Mouse (Mus musculus): ENCODE measurements around the gene Mid1. TPM values are rescaled to one million over a fixed set of nuclear protein-coding genes. Genes with fewer than 3 reads are reported as not detected.
"Not testable (repeated sequence)": the region's sequence is repeated elsewhere in the genome, so short reads cannot be mapped to it uniquely, and the experiment has no call there.

Mid1 gene
- total RNA-seq, 2 experiments from 2014 or later = 4.9 to 10.0 TPM

GRCm38 (mm10) chrX:169984853-169985252 is 299.9 kb downstream of the Mid1 start:
- not testable (repeated sequence) for H3K27ac ChIP-seq, DNase-seq, H3K4me3 ChIP-seq
- intact Hi-C loops (cut with DNase I) = loop anchor here (5.0 kb wide), 1 partner anchor 123 kb away; no protein-coding TSS in a partner anchor

GRCm38 (mm10) chrX:169985796-169986195 is 300.8 kb downstream of the Mid1 start:
- intact Hi-C loops (cut with DNase I); H3K4me3 ChIP-seq; H3K27ac ChIP-seq: not testable (repeated sequence)
- peak; percentile 57 for DNase-seq

- intact Hi-C loops (cut with DNase I) = not testable (repeated sequence)
- peak overlapping the region; percentile 65 for H3K4me3 ChIP-seq
- H3K27ac ChIP-seq = peak overlapping the region; percentile 63
- peak; percentile 77 for TF ChIP-seq CTCF (IDR thresholded peaks at IDR 0.05)
- peak; percentile 86 for DNase-seq
These were observed 301.7 kb downstream of the Mid1 start for GRCm38 (mm10) chrX:169986519-169987367.

GRCm38 (mm10) chrX:169987368-169987837 is 302.4 kb downstream of the Mid1 start:
- H3K27ac ChIP-seq; intact Hi-C loops (cut with DNase I): not testable (repeated sequence)
- peak overlapping the region; percentile 65 for H3K4me3 ChIP-seq
- DNase-seq = peak; percentile 66

GRCm38 (mm10) chrX:169988571-169989218 is 303.7 kb downstream of the Mid1 start:
- intact Hi-C loops (cut with DNase I) = not testable (repeated sequence)

GRCm38 (mm10) chrX:169989219-169989595 is 304.2 kb downstream of the Mid1 start:
- intact Hi-C loops (cut with DNase I); H3K27ac ChIP-seq; DNase-seq; H3K4me3 ChIP-seq: not testable (repeated sequence)

More at GRCm38 (mm10) chrX:169988571-169989218, 303.7 kb downstream of the Mid1 start:
- H3K27ac ChIP-seq, H3K4me3 ChIP-seq: not testable (repeated sequence)
- DNase-seq = peak; percentile 66

GRCm38 (mm10) chrX:169989691-169990631 is 305.0 kb downstream of the Mid1 start:
- Histone ChIP-seq H3K27ac (peak overlapping the region; percentile 4; the same call in 1 of the 2 replicates), H3K4me3 (peak overlapping the region; percentile 35)
- DNase-seq = peak; percentile 74
- intact Hi-C loops (cut with DNase I) = not testable (repeated sequence)

GRCm38 (mm10) chrX:169991128-169991873 is 306.3 kb downstream of the Mid1 start:
- H3K4me3 ChIP-seq = peak overlapping the region; percentile 54
- intact Hi-C loops (cut with DNase I) = loop anchor here (1.0 kb wide), 1 partner anchor 8 kb away; no protein-coding TSS in a partner anchor

GRCm38 (mm10) chrX:169992086-169992930 is 307.3 kb downstream of the Mid1 start:
- intact Hi-C loops (cut with DNase I); H3K27ac ChIP-seq; H3K4me3 ChIP-seq: not testable (repeated sequence)
- peak; percentile 42 for DNase-seq

More at GRCm38 (mm10) chrX:169991128-169991873, 306.3 kb downstream of the Mid1 start:
- peak; percentile 96 for DNase-seq
- not testable (repeated sequence) for H3K27ac ChIP-seq

GRCm38 (mm10) chrX:169992951-169993547 is 308.1 kb downstream of the Mid1 start:
- intact Hi-C loops (cut with DNase I); H3K4me3 ChIP-seq: not testable (repeated sequence)
- DNase-seq = peak; percentile 27

GRCm38 (mm10) chrX:169994011-169994865 is 309.2 kb downstream of the Mid1 start:
- DNase-seq = peak; percentile 74
- H3K27ac ChIP-seq; H3K4me3 ChIP-seq; intact Hi-C loops (cut with DNase I): not testable (repeated sequence)

More at GRCm38 (mm10) chrX:169992951-169993547, 308.1 kb downstream of the Mid1 start:
- not testable (repeated sequence) for H3K27ac ChIP-seq

GRCm38 (mm10) chrX:169994866-169995711 is 310.1 kb downstream of the Mid1 start:
- intact Hi-C loops (cut with DNase I); H3K4me3 ChIP-seq; DNase-seq; H3K27ac ChIP-seq: not testable (repeated sequence)

GRCm38 (mm10) chrX:169995909-169996521 is 311.0 kb downstream of the Mid1 start:
- intact Hi-C loops (cut with DNase I); DNase-seq; H3K4me3 ChIP-seq: not testable (repeated sequence)

More at GRCm38 (mm10) chrX:169995909-169996521, 311.0 kb downstream of the Mid1 start:
- H3K27ac ChIP-seq = not testable (repeated sequence)

All from gastrocnemius, adult 2 months (tissue).